Mouse (Mus musculus) embryonic stem cell, embryonic (primary cell): ENCODE measurements around the gene Gm20388.

Experiments used
- CTCF ChIA-PET, 4 experiments: fragments of 300-600 bp in 2 of 4; fragments of 350-600 bp in 2 of 4; sonication (Branson Sonifier 250); formaldehyde crosslinking; loops; one replicate each; lab custom pipeline; 2022; ENCODE audit warnings: inconsistent platforms in 2 of 4; lab: Charles Lee
- POLR2A ChIA-PET, 4 experiments: fragments of 300-600 bp in 2 of 4; fragments of 350-600 bp in 2 of 4; sonication (Branson Sonifier 250); formaldehyde crosslinking; loops; one replicate each; lab custom pipeline; 2022; ENCODE audit warnings: antibody characterized with exemption in 4 of 4, inconsistent platforms in 1 of 4; lab: Charles Lee

The Gm20388 gene

GRCm38 (mm10) chr8:123348237-123348843 lies 3437.7 kb downstream of the Gm20388 start:
- ChIA-PET CTCF (interaction anchor here in 3 of 4 experiments (0.6 to 1.1 kb wide), 5 partner anchors 9 to 468 kb away, joined by 3 to 6 read pairs (median 3); partner anchors contain the start of gene Mc1r (in 1 of the 3)), POLR2A (interaction anchor here in 2 of 4 experiments (0.7 to 1.5 kb wide), 4 partner anchors 9 to 106 kb away, joined by 3 to 6 read pairs (median 4); no protein-coding TSS in a partner anchor)

- POLR2A ChIA-PET = no interaction called here
- CTCF ChIA-PET = interaction anchor here in 2 of 4 experiments (0.6 to 1.1 kb wide), 3 partner anchors 26 to 468 kb away, joined by 3 to 6 read pairs (median 5); no protein-coding TSS in a partner anchor
These were observed 3438.4 kb downstream of the Gm20388 start for GRCm38 (mm10) chr8:123349073-123349472.

- POLR2A ChIA-PET = interaction anchor here in 3 of 4 experiments (0.6 to 7.5 kb wide), 7 partner anchors 8 to 20 kb away, joined by 3 to 65 read pairs (median 4); no protein-coding TSS in a partner anchor
- CTCF ChIA-PET = interaction anchor here (0.5 to 1.6 kb wide), 8 partner anchors 8 to 140 kb away, joined by 4 to 10 read pairs (median 4); partner anchors contain the start of genes Chmp1a (in 1 of the 4) and Spata33 (in 1 of the 4)
These were observed 3441.5 kb downstream of the Gm20388 start for GRCm38 (mm10) chr8:123352118-123352517.

- ChIA-PET CTCF (interaction anchor here (0.6 to 2.0 kb wide), 26 partner anchors 8 to 746 kb away, joined by 3 to 14 read pairs (median 4); partner anchors contain the start of genes Mc1r (in 2 of the 4), Chmp1a (in 1 of the 4), Spata2l (in 1 of the 4) and Spata33 (in 1 of the 4)), POLR2A (interaction anchor here (0.6 to 7.5 kb wide), 13 partner anchors 8 to 109 kb away, joined by 3 to 65 read pairs (median 4); partner anchors contain the start of gene Tcf25 (in 1 of the 4))
These were observed 3442.1 kb downstream of the Gm20388 start for GRCm38 (mm10) chr8:123352786-123353185.

GRCm38 (mm10) chr8:123353216-123353615 lies 3442.6 kb downstream of the Gm20388 start:
- CTCF ChIA-PET = interaction anchor here (0.6 to 2.0 kb wide), 26 partner anchors 8 to 747 kb away, joined by 3 to 14 read pairs (median 4); partner anchors contain the start of genes Mc1r (in 2 of the 4), Chmp1a (in 1 of the 4), Spata2l (in 1 of the 4) and Spata33 (in 1 of the 4)
- POLR2A ChIA-PET = interaction anchor here (0.6 to 7.5 kb wide), 15 partner anchors 8 to 108 kb away, joined by 3 to 65 read pairs (median 4); partner anchors contain the start of gene Tcf25 (in 1 of the 4)

- ChIA-PET CTCF (interaction anchor here (0.5 to 2.8 kb wide), 15 partner anchors 8 to 96 kb away, joined by 3 to 11 read pairs (median 3); no protein-coding TSS in a partner anchor), POLR2A (interaction anchor here in 3 of 4 experiments (0.5 to 6.2 kb wide), 7 partner anchors 9 to 627 kb away, joined by 3 to 53 read pairs (median 5); partner anchors contain the start of genes Chmp1a (in 1 of the 3), Spata33 (in 1 of the 3) and Tcf25 (in 1 of the 3))
These were observed 3450.6 kb downstream of the Gm20388 start for GRCm38 (mm10) chr8:123361082-123361739.

- ChIA-PET POLR2A (interaction anchor here (0.6 to 8.1 kb wide), 63 partner anchors 8 to 576 kb away, joined by 3 to 53 read pairs (median 6); partner anchors contain the start of genes Spire2 (in 3 of the 4), Afg3l1 (in 2 of the 4), Chmp1a (in 2 of the 4) and Mc1r (in 2 of the 4)), CTCF (interaction anchor here (0.6 to 2.9 kb wide), 14 partner anchors 11 to 396 kb away, joined by 3 to 19 read pairs (median 5); partner anchors contain the start of gene Mc1r (in 1 of the 4))
These were observed 3463.0 kb downstream of the Gm20388 start, which contains the start of gene Tcf25 for GRCm38 (mm10) chr8:123373403-123374238. Gene Tcf25, plus strand, starts transcription at chr8:123373753.

GRCm38 (mm10) chr8:123374239-123374578 lies 3463.6 kb downstream of the Gm20388 start:
- CTCF ChIA-PET = interaction anchor here (0.6 to 2.9 kb wide), 13 partner anchors 11 to 395 kb away, joined by 3 to 19 read pairs (median 4); partner anchors contain the start of gene Mc1r (in 1 of the 4)
- POLR2A ChIA-PET = interaction anchor here (0.6 to 8.1 kb wide), 42 partner anchors 9 to 575 kb away, joined by 3 to 53 read pairs (median 7); partner anchors contain the start of genes Spire2 (in 3 of the 4), Afg3l1 (in 2 of the 4), Mc1r (in 2 of the 4) and Spata2l (in 2 of the 4)

- CTCF ChIA-PET = interaction anchor here (1.2 to 2.9 kb wide), 11 partner anchors 9 to 143 kb away, joined by 3 to 19 read pairs (median 5); partner anchors contain the start of genes Mc1r (in 3 of the 4) and Gas8 (in 1 of the 4)
These were observed 3465.1 kb downstream of the Gm20388 start for GRCm38 (mm10) chr8:123375701-123376100.

GRCm38 (mm10) chr8:123376106-123376505 lies 3465.5 kb downstream of the Gm20388 start:
- POLR2A ChIA-PET = interaction anchor here in 3 of 4 experiments (0.6 to 8.1 kb wide), 27 partner anchors 8 to 466 kb away, joined by 3 to 53 read pairs (median 4); partner anchors contain the start of genes Mc1r (in 3 of the 3), Vps9d1 (in 1 of the 3) and Zfp276 (in 1 of the 3)
- CTCF ChIA-PET = interaction anchor here (1.0 to 2.9 kb wide), 11 partner anchors 9 to 142 kb away, joined by 3 to 19 read pairs (median 5); partner anchors contain the start of genes Mc1r (in 3 of the 4) and Gas8 (in 1 of the 4)

More at GRCm38 (mm10) chr8:123375701-123376100, 3465.1 kb downstream of the Gm20388 start:
- POLR2A ChIA-PET = interaction anchor here in 3 of 4 experiments (0.6 to 8.1 kb wide), 27 partner anchors 8 to 466 kb away, joined by 3 to 53 read pairs (median 3); partner anchors contain the start of genes Mc1r (in 2 of the 3), Vps9d1 (in 1 of the 3) and Zfp276 (in 1 of the 3)

GRCm38 (mm10) chr8:123381711-123382110 lies 3471.1 kb downstream of the Gm20388 start:
- ChIA-PET POLR2A (interaction anchor here in 3 of 4 experiments (1.0 to 3.3 kb wide), 11 partner anchors 8 to 65 kb away, joined by 3 to 13 read pairs (median 7); partner anchors contain the start of genes Mc1r (in 1 of the 3) and Tcf25 (in 1 of the 3)), CTCF (interaction anchor here in 1 of 4 experiments (1.0 kb wide), 1 partner anchor 25 kb away, joined by 4 read pairs; the partner anchor contains the start of gene Mc1r)

GRCm38 (mm10) chr8:123382516-123382915 lies 3471.9 kb downstream of the Gm20388 start:
- CTCF ChIA-PET = interaction anchor here in 1 of 4 experiments (1.0 to 1.3 kb wide), 3 partner anchors 10 to 24 kb away, joined by 3 to 7 read pairs (median 3); partner anchors contain the start of gene Mc1r
- POLR2A ChIA-PET = interaction anchor here in 2 of 4 experiments (0.6 to 3.9 kb wide), 16 partner anchors 8 to 65 kb away, joined by 3 to 17 read pairs (median 8); partner anchors contain the start of genes Mc1r (in 2 of the 2) and Tcf25 (in 1 of the 2)

GRCm38 (mm10) chr8:123384883-123385540 lies 3474.4 kb downstream of the Gm20388 start:
- CTCF ChIA-PET = interaction anchor here (0.5 to 2.0 kb wide), 40 partner anchors 8 to 245 kb away, joined by 3 to 16 read pairs (median 4); partner anchors contain the start of genes Mc1r (in 3 of the 4), Tcf25 (in 3 of the 4), Spata2l (in 1 of the 4) and Spire2 (in 1 of the 4)
- POLR2A ChIA-PET = interaction anchor here in 2 of 4 experiments (0.9 to 3.9 kb wide), 11 partner anchors 9 to 69 kb away, joined by 3 to 17 read pairs (median 5); partner anchors contain the start of genes Mc1r (in 2 of the 2) and Tcf25 (in 2 of the 2)

- POLR2A ChIA-PET = interaction anchor here in 3 of 4 experiments (0.5 to 1.9 kb wide), 7 partner anchors 13 to 891 kb away, joined by 3 to 8 read pairs (median 3); partner anchors contain the start of genes Tcf25 (in 2 of the 3) and Def8 (in 1 of the 3)
- CTCF ChIA-PET = interaction anchor here in 2 of 4 experiments (0.7 to 1.6 kb wide), 3 partner anchors 20 to 36 kb away, joined by 3 to 5 read pairs (median 3); partner anchors contain the start of gene Mc1r (in 2 of the 2)
These were observed 3476.4 kb downstream of the Gm20388 start for GRCm38 (mm10) chr8:123387041-123387440.
